Mouse (Mus musculus): ENCODE data around the gene Ccno.

Gene Ccno

DNA sequence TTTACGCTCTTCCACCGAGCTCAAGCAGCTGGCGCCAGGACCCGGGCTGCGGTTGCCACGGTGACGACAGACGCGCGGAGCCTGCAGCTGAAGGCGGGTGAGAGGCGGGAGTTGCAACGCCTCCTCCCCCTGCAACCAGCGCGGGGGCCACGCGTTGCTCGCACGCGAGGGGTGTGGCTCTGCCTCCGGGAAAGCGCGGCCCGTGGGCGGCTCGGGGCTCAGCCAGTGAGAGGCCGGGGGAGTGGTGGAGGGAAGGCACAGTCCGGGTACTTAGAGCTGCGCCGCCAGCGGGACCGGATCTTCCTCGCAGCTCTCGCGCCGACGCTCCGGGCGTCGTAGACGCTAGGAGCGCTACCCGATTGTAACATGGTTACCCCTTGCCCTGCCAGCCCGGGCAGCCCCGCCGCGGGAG lies at the start of gene Ccno:
Gene Ccno, plus strand, starts transcription at position 271 of the 412 bp plus-strand sequence.
- DNase-seq (ENCODE audit: low spot score) = peak; percentile 96

DNA sequence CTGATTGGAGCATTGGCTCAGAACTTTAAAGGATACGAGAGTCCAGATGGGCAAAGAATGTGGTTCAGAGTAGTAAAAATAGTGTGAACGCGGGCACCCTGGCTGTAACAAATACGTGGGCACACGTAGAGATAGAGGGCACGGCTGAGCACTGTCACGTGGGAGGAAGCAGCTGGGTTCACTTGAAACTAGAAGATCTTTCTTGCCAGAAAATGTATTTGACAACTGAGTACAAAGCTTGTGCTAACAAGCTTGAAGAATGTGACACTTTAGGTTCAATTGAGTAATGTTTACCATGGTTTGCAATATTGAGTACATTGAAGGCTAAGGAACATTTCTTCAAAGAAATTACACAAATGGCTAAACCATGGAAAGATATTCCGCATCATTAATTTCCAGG lies 49.5 kb upstream of the Ccno start:
- peak; percentile 21 for DNase-seq (ENCODE audit: low spot score)

DNA sequence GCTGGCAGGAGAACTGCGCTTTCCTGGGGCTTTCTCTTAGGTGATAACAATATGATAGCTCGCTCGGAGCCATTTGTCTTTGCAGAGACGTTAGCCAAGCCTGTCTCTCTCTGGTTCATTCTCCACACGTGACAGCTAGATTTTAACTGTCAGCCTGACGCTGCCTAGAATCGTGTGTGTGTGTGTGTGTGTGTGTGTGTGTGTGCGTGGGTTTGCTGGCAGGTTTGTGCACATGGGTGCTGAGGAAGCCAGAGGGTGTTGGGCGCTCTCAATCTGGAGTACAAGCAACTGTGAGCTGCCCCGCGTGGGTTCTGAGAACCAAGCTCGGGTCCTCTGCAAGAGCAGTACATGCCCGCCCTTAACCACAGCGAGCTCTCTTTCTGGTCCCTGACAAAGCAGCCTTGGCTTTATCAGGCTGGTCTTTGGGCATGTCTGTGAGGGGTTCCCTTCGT lies 45.7 kb upstream of the Ccno start:
- no peak for DNase-seq (ENCODE audit: low spot score)

GRCm38 (mm10) chr13:112945312-112945711 lies 42.3 kb upstream of the Ccno start:
- DNase-seq (ENCODE audit: low spot score) = no peak

DNA sequence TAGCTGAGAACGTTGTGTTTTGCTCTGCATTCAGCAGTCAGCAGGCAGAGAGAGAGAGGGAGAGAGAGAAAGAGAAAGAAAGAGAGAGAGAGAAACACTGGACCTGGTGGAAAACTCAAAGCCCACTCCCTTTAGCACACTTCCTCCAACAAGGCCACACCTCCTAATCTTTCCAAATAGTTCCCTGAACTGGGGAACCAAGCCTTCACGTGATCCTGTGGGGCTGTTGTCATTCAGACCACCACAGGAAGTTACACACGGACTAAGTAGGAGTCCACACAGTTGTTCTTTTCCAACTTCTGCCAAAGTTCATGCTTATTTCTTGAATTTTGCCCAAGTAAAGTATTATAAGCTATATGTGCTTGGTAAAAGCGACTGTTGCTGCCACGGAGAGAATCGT lies 41.7 kb upstream of the Ccno start:
- no peak for DNase-seq (ENCODE audit: low spot score)

GRCm38 (mm10) chr13:112954067-112954466 lies 33.5 kb upstream of the Ccno start:
- no peak for DNase-seq (ENCODE audit: low spot score)

GRCm38 (mm10) chr13:112963081-112963480 lies 24.5 kb upstream of the Ccno start:
- no peak for DNase-seq (ENCODE audit: low spot score)

DNA sequence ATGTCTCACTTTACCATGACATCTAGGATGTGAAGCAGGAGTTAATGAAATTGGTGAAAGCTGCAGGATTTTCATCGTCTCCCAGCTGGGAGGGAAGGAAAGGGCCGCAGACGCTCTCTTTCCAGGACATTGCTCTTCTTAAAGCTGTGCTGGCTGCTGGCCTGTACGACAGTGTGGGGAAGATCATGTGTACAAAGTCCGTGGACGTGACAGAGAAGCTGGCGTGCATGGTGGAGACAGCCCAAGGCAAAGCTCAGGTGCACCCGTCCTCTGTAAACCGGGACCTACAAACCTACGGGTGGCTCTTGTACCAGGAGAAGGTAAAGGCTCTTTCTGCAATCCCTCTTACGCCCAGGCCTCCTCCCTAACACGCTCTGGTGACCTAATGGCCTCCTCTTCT lies 23.2 kb upstream of the Ccno start:
- no peak for DNase-seq (ENCODE audit: low spot score)

DNA sequence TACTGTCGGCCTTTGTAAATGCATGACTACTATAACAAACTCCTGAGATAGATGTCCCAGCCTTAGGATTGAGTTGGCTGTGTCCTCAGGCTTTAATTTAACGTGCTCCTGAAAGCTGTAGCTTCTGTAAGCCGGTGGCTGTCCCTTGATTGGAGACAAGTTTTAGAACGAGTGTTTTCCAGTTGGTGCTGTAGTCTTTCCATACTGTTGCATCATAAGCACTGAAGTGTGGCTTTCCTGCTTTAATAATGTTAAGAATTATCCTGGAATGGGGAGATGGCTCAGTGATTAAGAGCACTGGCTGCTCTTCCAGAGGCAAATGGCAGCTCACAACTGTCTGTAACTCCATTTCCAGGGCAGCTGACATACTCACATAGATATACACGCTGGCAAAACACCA lies 20.3 kb upstream of the Ccno start:
- no peak for DNase-seq (ENCODE audit: low spot score)

- DNase-seq (ENCODE audit: low spot score) = no peak
These were observed 10.9 kb upstream of the Ccno start for GRCm38 (mm10) chr13:112976720-112977119.

- DNase-seq (ENCODE audit: low spot score) = no peak
These were observed 1.8 kb upstream of the Ccno start for GRCm38 (mm10) chr13:112985605-112986450.

- no peak for DNase-seq (ENCODE audit: low spot score)
These were observed 1.1 kb upstream of the Ccno start for GRCm38 (mm10) chr13:112986451-112986950.

GRCm38 (mm10) chr13:112987991-112988390 lies 389 bp downstream of the Ccno start:
- no peak for DNase-seq (ENCODE audit: low spot score)

GRCm38 (mm10) chr13:112988866-112989265 lies 1.3 kb downstream of the Ccno start:
- no peak for DNase-seq (ENCODE audit: low spot score)

DNA sequence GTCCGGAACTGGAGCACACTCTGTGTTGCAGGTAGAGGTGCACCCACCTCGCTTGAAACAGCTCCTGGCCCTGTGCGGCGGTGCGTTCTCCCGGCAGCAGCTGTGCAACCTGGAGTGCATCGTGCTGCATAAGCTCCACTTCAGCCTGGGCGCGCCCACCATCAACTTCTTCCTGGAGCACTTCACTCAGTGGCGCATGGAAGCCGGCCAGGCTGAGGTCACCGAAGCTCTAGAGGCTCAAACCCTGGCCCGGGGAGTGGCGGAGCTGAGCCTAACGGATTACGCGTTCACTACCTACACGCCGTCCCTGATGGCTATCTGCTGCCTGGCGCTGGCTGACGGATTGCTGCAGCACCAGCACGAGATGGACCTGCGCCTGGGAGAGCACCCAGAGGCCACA lies 1.9 kb downstream of the Ccno start:
- DNase-seq (ENCODE audit: low spot score) = no peak

GRCm38 (mm10) chr13:112990346-112990745 lies 2.7 kb downstream of the Ccno start:
- DNase-seq (ENCODE audit: low spot score) = no peak

GRCm38 (mm10) chr13:112993531-112994152 lies 6.0 kb downstream of the Ccno start, which contains the start of gene Mcidas:
Gene Mcidas, plus strand, starts transcription at chr13:112993845.
- no peak for DNase-seq (ENCODE audit: low spot score)

DNA sequence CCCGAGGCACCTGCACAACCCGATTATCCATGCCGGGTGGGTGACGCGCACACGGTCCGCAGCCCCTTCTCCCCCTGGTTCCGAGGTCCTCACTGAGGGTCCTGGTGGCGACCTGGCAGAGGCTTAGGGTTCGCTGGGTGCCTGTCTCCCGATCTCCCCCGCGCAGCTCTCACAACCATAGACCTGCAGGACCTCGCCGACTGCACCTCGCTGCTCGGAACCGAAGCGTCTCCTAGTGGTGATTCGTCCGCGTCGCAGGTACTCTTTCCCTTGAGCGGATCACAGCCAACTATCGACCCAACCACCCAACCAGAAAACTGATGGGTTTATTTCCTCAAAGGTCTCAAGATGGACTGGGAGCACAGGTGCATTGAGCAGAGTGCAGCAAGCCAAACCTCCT lies 6.6 kb downstream of the Ccno start:
- peak; percentile 77 for DNase-seq (ENCODE audit: low spot score)

DNA sequence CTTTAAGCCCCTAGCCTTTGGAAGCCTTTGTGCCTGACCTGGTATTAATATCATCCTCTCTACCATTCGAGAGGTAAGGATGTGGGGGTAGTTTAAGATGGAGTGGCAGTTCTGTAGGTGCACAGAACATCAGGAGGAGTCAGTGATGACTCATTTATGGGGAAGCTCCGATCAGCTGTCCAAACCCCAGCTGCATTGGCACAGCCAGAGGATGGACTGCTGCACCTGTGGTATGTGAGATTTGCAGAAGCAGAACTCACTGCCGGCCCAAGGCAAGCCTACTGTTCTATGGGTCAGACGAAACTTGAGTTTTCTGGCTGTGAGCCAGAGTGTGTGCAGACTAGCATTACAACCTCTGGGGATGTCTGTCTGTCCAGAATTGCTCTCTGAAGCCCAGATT lies 8.8 kb downstream of the Ccno start:
- no peak for DNase-seq (ENCODE audit: low spot score)

- no peak for DNase-seq (ENCODE audit: low spot score)
These were observed 9.8 kb downstream of the Ccno start for GRCm38 (mm10) chr13:112997369-112997768.

DNA sequence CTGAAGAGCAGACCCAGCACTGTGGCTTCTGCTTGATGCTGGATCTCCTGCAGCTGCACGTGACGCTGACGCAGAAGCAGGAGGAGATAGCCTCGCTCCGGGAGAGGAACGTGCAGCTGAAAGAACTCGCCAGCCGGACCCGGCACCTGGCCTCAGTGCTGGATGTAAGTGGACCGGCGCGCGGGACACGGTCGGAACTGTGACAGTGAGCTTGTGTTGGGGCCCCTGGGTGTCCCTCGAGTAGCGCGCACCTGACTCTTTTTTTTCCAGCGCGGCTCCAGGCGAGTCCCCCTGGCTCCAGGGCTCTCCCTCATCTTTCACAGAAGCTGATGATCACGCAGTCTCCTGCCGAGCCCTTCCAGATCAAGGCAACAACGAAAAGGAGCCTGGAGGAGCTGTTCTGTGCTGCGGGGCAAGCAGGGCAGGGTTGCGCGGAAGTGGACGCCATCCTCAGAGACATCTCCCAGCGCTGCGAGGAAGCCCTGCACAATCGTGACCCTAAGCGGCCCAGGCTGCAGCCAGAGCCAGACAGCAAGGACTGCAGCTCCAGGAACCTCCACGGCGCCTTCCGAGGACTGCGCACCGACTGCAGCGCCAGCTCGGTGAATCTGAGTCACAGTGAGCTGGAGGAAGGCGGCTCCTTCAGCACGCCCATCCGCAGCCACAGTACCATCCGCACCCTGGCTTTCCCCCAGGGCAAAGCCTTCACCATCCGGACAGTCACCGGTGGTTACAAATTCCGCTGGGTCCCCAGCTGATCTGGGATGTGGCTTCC lies 11.0 kb downstream of the Ccno start:
- no peak for DNase-seq (ENCODE audit: low spot score)

DNA sequence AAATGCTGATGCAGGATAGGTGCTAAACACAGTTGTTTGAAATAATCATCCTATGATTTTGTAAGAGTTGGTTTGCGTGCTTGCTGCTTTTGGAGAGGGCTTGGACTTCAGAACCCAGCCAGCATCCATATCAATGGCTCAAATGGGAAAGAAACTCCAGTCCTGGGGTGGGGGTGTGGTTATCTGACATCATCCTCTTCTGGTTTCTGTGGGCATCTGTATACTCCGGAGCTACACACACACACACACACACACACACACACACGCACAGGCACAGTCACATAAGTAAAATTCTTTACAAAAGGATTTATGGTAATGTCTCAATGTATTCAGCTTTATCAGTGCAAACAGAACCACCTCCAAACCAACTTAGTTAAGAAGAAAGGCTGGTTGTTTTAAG lies 12.5 kb downstream of the Ccno start:
- DNase-seq (ENCODE audit: low spot score) = no peak
